Mouse (Mus musculus): ENCODE measurements around the gene Chpt1. TPM values are rescaled to one million over a fixed set of nuclear protein-coding genes. Genes with fewer than 3 reads are reported as not detected.
"Not testable (repeated sequence)": the region's sequence is repeated elsewhere in the genome, so short reads cannot be mapped to it uniquely, and the experiment has no call there.

Gene Chpt1
- polyA plus RNA-seq, 1 experiment from 2014 or later = 12.4 TPM

DNA sequence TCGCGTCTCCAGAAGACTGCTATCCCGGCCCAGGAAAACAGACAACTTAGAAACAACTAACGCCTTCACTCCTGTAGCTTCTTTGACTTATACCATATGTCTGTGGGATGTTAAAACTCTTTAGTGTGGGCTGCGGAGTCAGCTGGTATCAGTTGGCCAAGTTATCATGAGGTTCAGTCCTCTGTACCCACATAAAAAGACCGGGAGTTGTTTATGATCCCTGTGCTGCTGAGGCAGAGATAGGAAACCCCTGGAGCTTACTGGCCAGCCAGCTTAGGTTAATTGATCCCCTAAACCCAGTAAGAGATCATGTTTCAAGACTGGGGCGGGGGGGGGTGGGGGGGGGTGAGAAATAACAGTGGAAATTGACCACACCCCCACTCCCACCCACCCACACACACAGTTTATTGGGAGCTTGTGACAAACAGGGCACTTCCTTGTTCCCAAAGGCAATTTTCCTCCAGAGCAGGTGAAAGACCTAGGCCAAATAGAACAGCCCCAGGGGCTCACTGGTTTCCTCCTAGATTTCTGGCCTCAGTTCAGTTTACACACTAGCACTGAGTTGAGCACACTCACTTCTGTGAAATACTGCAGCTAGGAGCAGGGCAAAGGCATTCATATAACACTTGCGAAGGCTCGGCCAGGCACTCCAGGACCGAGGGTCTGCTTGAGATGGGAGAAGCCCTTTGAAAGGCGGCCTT lies 6.9 kb downstream of the Chpt1 start:
- no peak for DNase-seq (ENCODE audit: low spot score)

DNA sequence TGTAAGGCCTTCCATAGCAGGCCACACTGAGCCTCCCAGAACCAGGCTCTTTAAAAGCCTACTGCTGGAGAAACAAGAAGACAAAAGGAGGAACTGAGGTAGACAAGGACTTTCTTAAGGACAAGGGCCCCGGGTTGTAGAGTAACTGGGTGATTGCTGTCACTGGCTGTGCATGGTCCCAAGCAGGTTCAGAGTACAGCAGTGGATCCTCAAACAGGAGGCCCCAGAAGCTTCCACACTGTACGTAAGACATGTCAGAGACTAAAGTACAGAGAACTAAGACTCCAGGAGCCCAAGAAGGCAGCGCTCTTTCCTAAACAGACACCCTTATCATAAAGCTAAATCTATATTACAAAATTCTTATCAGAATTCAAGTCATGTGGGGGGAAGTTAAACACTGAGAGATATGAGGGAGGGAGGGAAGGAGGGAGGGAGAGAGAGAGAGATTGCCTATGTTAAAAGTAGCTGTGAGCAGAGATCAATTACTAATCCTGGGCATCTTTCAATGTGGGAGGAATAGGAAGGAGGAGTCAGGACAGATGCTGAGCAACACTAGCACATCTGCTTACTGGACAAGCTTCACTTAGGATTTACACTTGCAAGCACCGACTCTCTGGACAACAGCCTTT lies 8.8 kb downstream of the Chpt1 start:
- DNase-seq (ENCODE audit: low spot score) = no peak

DNA sequence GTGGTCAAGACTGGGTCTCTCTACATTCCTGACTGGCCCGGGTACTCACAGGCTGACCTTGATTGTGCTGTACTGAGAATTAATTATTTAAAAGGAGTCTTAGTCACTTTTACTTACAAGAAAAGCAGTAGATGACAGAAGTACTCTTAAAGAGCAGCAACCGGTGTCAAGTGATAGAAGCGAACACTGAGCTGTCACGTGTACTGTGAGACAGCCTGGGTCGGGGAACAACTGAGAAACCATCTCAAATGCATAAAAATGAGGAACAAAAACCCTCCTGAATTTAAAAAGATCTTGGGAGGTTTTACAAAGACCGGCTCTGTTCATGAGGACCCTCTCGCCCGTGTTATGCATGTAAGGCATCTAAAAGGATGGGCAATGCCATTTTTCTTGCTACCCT lies 11.2 kb downstream of the Chpt1 start:
- no peak for DNase-seq (ENCODE audit: low spot score)

DNA sequence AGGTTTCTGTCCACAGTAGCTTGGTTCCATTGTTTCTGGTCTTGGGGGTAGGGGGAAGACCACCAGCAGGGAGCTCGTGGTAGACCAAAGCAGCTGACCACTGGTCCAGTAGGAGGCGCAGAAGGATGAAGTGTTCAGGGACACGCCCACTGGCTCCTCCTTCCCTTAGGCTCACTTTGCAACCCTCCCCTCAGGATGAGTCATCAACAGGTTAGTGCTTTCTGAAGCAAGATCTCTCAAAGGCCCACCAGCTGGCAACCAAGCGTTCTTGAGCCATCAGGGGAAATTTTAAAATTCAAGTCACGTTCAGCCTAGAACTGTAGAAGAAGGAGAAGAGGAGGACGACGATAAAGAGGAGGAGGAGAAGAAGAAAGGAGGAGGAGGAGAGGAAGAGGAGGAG lies 12.2 kb downstream of the Chpt1 start:
- DNase-seq (ENCODE audit: low spot score) = no peak

DNA sequence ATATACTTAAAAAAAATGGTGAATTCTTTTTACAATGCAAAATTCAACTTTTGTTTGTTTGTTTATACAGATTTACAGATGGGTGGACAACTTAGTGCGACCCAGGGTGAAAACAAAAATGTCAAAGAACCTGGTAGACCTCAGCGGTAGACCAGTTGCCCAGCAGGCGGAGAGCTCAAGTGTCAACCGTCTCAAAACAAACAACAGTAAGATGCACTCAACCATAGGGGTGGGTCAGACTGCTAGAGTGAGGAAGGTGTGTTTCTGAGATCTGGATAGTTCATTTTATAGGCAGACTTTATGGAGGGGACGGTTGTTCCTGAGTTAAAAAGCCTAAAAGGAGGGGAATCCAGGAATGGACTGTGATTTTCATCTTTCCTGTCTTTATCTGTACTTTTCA lies 15.2 kb downstream of the Chpt1 start:
- DNase-seq (ENCODE audit: low spot score) = no peak

DNA sequence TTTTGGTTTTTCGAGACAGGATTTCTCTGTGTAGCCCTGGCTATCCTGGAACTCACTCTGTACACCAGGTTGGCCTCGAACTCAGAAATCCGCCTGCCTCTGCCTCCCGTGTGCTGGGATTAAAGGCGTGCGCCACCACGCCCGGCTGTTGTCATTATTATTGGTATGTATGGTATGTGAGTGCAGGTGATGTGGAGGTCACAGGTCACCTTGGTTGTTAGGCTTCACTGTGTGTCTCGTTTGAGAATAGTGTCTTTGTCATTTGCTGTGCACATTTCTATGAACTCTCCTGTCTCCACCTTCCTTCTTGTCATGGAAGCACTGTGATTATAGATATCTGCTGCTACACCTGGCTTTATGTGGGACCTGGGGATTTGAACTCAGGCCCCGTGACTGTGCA lies 21.0 kb downstream of the Chpt1 start:
- not testable (repeated sequence) for DNase-seq (ENCODE audit: low spot score)

DNA sequence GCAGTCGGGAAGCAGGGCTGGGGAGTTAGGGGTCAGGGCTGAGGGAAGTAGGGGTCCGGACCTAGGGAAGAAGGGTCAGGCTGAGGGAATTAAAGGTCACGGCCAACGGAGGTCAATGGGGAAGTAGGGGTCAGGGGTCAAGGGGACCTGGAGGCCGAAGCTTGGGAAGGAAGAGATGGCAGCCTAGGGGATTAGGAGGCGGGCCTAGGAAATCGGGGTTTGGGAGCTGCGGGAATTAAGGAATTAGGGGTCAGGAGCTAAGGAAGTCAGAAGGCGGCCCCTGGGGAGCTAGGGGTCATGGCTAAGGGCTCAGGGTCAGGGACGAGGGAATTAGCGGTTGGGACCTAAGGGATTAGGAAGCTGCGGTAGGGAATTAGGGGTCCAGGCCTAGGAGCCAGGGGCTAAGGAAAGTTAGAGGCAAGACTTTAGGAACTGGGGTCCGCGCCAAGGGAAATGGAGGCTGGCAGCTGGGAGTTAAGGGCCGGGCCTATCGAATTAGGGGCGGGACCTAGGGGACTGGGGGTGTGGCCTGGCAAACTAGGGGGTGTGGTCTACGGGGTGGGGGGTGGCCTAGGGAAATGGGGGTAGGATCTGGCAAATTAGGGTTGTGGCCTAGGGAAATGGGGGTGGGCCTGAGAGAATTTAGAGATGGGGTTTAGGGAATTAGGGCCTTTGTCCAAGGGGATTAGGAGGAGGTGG lies 43.6 kb downstream of the Chpt1 start:
- no peak for DNase-seq (ENCODE audit: low spot score)

DNA sequence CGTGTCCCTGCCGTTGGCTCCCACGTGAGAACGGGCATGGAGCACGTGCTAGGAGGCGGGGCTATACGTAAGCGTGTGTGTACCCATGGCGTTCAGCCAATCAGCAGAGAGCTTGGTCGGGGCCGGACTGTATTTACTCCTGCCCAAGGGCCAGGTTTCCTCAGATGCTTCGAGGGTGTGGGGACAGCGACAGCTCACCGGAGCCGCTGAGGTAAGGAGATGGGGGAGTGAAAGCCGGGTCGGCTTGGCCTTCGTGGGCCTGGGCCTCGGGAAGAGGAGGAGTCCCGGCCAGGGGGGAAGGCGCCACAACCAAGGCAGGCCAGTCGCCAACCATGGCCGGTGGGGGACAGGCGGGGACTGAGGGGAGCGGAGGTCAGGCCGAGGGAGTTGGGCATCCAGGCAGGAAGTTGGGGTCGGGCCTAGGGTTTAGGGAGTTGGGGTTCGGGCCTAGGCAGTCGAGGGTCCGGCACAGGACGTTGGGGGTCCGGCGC lies 44.3 kb downstream of the Chpt1 start, which contains the start of gene Sycp3:
Sycp3 (plus strand) TSS at position 68 of the 491 bp plus-strand sequence.
- no peak for DNase-seq (ENCODE audit: low spot score)

DNA sequence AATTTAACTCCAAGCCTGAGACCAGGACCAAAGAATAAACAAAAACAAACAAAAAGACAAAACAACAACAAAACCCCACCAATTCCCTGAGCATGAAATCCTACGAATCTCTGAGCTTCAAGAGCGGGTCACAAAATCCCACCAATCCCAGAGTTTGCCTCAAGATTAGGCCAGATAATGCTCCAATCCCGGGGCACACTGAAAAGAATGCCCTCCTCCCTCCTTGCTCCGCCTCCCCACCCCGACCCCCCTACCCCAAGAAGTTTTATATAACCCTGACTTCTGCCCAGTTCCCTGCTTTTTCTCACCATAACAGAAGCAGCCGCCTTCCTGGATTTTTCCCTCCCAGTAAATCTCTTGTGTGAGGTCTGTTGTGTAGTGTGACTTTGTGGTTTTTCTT lies 46.1 kb downstream of the Chpt1 start:
- no peak for DNase-seq (ENCODE audit: low spot score)

DNA sequence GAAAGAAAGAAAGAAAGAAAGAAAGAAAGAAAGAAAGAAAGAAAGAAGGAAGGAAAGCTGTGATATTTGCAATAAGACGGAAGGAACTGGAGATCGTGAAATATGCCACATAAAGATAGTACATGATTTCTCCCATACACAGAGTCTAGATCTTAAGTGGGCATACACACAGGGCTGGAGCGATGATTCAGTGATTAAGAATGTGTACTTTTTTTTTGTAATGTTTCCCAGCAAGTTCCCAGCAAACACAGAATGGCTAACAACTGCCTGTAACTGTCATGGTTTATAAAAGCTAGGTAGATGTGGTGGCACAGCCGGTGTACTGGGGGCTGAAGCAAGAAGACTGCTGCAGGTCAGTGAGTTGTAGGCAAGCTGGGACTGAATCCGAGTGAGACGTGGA lies 51.9 kb downstream of the Chpt1 start:
- no peak for DNase-seq (ENCODE audit: low spot score)

DNA sequence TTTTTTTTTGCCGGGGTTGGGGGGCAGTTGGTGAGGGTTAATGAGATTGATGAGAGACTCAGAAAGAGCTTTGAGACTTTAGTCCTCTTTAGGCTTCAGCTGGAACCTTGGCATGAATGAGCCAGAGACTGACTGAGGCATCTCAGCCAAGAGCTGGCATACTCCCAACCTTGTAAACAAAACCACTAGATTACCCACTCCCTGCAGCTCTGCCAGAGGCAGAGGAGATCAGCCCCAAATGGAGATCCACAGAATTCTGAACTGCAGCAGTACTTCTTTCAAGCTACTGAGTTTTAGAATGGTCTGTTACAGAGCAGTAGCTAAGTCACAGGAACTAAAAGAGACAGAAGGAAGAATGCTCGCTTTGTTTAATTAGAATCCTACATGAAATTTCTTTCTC lies 52.7 kb downstream of the Chpt1 start:
- no peak for DNase-seq (ENCODE audit: low spot score)

DNA sequence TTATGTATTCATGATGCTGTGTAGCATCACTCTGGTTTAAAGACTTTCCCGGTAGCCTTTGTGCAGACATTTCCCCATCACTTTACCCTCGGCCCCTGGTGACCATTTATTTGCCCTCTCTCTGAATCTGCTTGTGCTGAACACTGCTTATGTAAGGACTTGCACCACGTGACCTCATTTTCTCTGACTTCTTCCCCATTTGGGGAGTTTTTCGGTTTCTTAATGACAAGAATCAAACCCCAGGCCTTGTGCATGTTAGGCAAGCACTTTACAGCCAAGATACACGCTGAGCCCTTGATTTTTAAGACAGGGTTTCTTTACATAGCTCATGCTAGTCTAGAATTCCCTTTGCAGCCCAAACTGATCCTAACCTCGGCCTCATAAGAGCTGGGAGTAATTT lies 62.6 kb downstream of the Chpt1 start:
- no peak for DNase-seq (ENCODE audit: low spot score)

DNA sequence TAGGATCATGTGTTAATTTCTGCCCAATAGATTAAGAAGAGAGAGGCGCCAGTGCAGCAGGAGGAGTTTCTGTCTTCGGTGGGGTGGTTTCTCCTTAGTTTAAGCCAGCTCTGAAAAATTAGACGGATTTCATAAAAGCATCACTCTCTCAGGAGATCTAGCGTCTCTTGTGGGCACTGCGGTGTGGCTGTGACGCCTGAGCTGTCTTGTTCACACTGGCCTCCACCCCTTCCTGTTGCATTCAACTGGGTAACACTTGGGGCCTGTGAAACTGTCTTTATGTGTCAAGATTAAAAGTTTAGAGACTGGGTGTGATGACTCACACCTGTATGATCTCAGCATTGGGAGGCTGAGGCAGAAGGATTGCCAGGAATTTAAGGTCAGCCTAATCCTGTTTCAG lies 75.9 kb downstream of the Chpt1 start:
- no peak for DNase-seq (ENCODE audit: low spot score)

DNA sequence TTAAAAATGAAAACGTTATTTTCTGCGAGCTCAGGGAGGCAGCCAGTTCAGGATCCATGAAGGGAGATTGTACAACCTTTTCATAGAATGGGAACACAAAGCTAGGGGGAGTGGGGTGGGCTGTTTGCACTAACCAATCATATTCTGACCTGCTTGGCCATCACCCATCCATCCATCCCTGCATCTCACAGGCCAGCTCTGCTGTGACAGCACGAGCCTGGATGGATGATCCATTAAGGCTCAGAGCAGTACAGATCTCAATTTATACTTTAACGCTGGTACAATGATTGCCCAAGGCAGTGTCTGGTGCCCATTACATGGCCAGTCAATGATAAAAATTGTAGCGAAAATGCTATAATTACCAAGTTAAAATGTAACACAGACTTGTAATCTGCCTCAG lies 77.0 kb downstream of the Chpt1 start:
- DNase-seq (ENCODE audit: low spot score) = no peak

DNA sequence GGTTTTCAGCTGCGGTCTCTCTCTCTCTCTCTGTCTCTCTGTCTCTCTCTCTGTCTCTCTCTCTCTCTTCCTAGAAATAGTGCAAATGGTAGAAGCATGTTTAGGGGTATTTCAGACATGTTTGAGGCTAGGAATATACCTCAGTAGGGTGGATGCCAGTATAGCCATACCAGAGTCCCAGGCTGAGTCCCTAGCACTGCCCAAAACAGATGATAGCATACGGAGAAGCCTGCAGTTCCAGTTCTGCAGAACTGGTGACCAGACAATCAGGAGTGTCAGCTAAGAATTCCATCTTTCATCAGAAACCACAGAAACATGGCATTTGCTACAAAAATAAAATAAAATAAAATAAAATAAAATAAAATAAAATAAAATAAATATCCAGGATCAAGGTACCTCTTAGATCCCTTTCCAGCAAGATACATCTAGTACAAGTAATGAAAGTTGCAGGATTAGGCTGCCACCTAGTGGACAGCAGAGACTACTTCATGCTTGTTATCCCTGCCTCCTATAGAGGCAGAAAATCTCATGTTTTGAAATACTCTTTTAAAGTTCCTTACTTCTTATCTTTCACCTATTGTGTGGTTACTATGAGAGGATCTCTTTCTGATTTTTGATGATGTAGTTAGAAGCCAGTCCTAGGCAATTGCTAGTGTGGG lies 77.6 kb downstream of the Chpt1 start:
- peak; percentile 76 for DNase-seq (ENCODE audit: low spot score)

DNA sequence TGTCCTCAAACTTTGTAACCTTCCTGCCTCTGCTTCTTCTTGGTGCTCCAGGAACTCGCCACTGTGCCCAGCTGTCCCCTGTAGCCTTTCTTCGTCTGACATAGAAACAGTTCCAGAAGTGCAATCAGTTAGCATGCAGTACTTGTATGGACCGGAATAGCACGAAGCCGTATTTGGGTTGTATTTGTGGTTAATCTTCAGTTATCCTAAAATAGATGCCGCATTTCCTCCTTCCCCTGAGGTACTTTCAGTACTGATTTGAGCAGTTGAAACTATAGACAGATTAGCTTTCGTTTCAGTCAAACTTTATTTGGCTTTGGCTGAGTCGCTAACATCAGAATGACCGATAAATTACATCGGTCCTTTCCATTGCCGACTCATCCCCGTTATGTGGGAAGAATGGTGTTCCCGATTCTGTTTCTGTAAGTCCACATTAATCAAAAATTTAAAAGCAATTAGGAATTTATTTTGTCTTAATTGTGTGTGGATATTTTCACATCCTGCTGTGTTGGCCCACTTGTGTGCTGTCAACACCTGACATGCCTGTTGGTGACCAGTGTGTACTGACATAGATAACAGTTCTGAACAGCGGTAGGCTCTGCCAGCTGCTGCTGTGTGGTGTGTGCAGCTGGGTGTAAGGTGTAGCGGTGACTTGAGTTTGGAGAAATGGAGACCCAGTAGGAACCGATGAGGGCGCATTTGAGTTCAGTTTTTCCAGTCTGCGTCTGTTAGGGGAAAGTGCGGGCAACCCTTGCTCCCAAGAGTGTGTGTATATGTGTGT lies 83.0 kb downstream of the Chpt1 start:
- no peak for DNase-seq (ENCODE audit: low spot score)

DNA sequence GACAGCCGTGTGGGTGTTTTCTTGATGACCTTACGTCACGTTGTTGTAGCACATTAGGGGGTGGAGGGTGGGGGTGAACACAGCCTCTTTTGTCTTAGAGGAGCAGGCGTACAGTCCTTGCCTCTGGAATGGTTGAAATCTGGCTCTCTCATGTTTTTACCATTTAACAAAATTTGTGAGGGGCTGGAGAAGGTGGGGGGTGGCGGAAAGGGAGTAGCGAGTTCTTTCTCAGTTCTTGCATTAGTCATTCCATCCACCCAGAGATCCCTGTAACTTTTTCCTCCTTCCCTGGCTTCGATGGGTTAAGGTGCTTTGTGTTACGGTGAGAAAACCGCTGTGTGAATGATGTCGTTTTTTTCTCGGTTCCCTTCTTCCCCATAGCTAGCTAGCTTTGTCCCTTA lies 83.7 kb downstream of the Chpt1 start:
- DNase-seq (ENCODE audit: low spot score) = no peak

DNA sequence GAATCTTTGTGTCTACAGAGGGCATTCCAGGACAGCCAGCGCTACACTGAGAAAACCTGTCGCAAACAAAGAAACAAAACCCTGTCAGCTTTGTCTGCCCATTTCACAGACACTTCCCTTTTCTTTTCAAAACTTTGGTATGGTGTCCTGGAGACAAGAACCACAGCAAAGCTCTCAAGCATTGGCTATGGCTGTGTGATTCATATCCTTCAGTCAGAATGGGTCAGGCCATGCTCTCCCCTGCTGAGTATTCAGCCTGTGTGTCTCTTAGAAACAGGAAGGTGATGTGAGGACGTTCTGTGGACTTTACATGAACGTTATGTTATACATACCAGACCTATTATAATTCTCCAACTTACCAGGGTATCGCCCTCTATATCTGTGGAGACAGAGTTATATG lies 86.2 kb downstream of the Chpt1 start:
- no peak for DNase-seq (ENCODE audit: low spot score)

DNA sequence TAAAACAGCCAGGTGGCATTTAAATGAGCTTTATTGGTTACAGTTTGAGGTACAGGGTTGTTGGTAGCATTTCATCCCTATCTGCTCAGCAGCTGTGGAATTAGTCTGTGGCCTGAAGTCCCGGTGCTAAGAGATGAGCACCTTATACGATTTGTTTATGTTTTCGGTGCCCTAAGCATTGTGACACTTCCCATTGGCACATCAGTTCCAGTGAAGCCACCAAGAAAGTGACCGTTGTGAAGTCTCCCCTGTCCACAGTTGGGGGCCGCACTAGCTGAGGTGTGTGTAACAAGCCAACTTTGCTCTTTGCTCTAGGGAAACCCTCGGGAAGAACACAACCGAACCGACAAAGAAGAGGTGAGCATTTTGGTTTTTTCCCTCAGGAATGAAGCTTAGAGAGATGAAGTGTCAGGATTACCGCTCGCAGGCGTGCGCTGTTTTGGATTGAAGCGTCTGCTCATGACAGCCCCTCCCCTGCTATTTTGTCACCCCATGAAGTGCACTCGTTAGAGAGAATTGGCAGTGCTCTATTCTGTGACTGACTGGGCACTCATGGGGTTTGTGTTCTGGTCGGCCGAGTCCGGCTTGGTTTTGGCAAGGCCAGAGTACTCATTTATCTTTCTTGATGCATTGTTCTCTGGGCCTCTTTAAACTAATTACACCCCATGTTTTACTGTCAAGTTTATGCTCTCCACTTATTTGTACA lies 91.4 kb downstream of the Chpt1 start:
- no peak for DNase-seq (ENCODE audit: low spot score)

DNA sequence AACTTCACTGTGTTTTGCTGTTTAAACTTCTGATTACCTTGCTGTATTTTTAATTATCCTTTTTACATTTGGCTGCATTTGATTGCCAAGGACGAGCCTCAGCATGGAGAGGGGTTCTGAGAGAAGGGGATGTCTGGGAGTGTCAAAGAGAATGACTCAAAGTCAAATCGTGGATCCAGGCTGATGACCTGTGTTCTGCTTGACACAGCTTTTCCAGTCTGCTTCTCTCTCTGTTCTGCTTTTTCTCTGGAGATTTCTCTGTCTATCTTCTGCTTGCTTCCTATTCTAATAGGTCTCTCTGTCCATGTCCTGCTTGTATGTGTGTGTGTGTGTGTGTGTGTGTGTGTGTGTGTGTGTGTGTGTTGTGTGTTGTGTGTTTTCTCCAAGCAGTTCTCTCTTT lies 94.1 kb downstream of the Chpt1 start:
- no peak for DNase-seq (ENCODE audit: low spot score)
